Mouse (Mus musculus) hindbrain, embryonic 13.5 days (tissue): ENCODE results near the gene Nsl1. TPM values are rescaled to one million over a fixed set of nuclear protein-coding genes. Genes with fewer than 3 reads are reported as not detected.

ENCODE experiments used
- ATAC-seq: fragments of 200-750 bp; cut with Nextera tagmentation; 2 replicates; pipeline ENCODE4 v1.8.0; 2017; ENCODE audit warnings: moderate TSS enrichment; ENCODE audit not compliant: low FRiP score
- H3K27ac ChIP-seq: fragments of 300-500 bp; sonication (generic); 2 replicates; pipeline ENCODE4 v1.5.1; 2015; ENCODE audit warnings: inconsistent platforms, mild to moderate bottlenecking, moderate library complexity
- H3K27me3 ChIP-seq: fragments of 300-500 bp; sonication (generic); 2 replicates; pipeline ENCODE4 v1.6.1; 2015; ENCODE audit warnings: mild to moderate bottlenecking, inconsistent platforms
- H3K36me3 ChIP-seq: fragments of 300-500 bp; sonication (generic); 2 replicates; pipeline ENCODE4 v1.6.1; 2015; ENCODE audit warnings: mild to moderate bottlenecking, inconsistent platforms
- H3K4me1 ChIP-seq: fragments of 300-500 bp; sonication (generic); replicated peaks from 2 replicates; pipeline ENCODE4 v1.6.1; 2015; ENCODE audit warnings: inconsistent platforms
- H3K4me2 ChIP-seq: fragments of 300-500 bp; sonication (generic); 2 replicates; pipeline ENCODE4 v1.6.1; 2015; ENCODE audit warnings: inconsistent platforms, mild to moderate bottlenecking, moderate library complexity
- H3K4me3 ChIP-seq: fragments of 300-500 bp; sonication (generic); 2 replicates; pipeline ENCODE4 v1.5.1; 2015; ENCODE audit warnings: mild to moderate bottlenecking, inconsistent platforms
- H3K9ac ChIP-seq: fragments of 300-500 bp; sonication (generic); 2 replicates; pipeline ENCODE4 v1.6.1; 2015; ENCODE audit warnings: mild to moderate bottlenecking, inconsistent platforms
- H3K9me3 ChIP-seq: fragments of 300-500 bp; sonication (generic); 2 replicates; pipeline ENCODE4 v1.6.1; 2016; ENCODE audit warnings: inconsistent platforms
- WGBS: fragments of 180-500 bp; shearing (Covaris S2); methylation state at CpG from one replicate; pipeline ENCODE4 v1.1.7; 2015; 5-methylcytosine and 5-hydroxymethylcytosine counted together
- polyA plus RNA-seq: library from polyadenylated mRNA; unstranded; fragments of >200 nt; fragmentation: Nextera tagmentation; extraction: Ambion mirVana; gene quantifications from 2 replicates; pipeline ENCODE4 v1.2.1, GENCODE M21; 2015

Gene Nsl1
- polyA plus RNA-seq, 1 experiment from 2014 or later: 5.0 TPM

DNA sequence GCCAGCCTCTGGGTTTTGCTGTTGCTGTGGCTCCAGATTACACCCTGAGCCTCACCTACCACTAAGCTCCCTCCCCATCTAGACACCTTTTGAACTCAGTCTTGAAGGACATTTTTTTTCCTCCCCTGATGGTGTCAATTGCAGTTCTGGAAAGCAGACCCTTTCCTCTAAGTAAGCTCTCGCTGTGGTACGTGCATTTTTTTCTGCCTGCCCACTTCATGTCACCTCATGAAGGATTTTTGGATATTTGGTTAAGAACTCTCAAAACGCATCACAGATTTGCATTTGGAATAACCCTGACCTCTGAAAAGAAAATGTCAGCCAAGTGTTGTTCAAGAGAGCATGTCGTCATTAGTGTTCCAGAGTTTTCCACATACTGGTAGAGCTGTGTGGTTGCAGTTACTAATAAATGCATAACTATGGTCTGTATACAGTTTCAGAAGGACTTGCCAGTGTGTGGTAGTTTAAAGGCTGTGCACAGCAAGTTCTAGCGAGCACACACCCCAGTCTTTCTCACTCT is 37.0 kb downstream of the Nsl1 start:
- Histone ChIP-seq H3K9ac (no peak overlapping the region), H3K4me1 (peaks cover 18% of the 10 kb centered on the region), H3K27ac (no peak overlapping the region), H3K9me3 (no peaks in the 10 kb centered on the region), H3K4me3 (no peak overlapping the region), H3K36me3 (no peaks in the 10 kb centered on the region), H3K27me3 (peaks cover 43% of the 10 kb centered on the region), H3K4me2 (no peak overlapping the region)
- WGBS: 80% methylated on average over 5 of the region's 5 CpGs
- ATAC-seq: no peak

DNA sequence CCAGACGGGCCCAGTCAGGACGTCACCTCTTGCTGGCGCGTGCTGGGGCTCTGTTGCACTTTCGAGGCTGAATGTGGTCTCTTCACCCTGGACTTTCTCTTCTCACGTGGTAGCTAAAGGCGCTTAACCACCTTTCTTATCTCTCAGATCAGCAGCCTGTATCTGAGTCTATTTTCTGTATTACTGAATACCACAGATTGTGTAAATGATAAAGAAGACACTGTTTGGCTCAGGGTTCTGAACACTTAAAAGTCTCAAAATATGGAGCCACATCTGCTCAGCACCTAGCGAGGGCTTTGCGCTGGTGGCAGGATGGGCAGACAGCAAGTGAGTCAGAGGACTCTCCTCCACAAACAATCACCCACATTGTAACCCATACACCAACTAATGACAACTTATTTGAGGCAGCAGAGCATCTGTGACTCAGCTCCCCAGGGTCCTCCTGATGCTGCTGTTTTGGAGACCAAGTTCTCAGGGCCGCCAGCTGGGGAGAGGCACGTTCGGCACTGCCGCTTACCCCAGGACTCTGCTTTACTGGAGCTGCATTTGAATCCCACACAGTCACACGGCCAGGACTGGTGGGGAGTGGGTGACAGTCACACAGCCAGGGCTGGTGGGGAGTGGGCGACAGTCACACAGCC is 40.0 kb downstream of the Nsl1 start:
- Histone ChIP-seq H3K4me1 (peaks cover 9% of the 10 kb centered on the region), H3K27me3 (peaks cover 27% of the 10 kb centered on the region), H3K9ac (no peak overlapping the region), H3K36me3 (no peaks in the 10 kb centered on the region), H3K9me3 (no peaks in the 10 kb centered on the region), H3K4me3 (no peak overlapping the region), H3K4me2 (no peak overlapping the region), H3K27ac (no peak overlapping the region)
- no peak for ATAC-seq
- WGBS: 84% methylated on average over 15 of the region's 15 CpGs

DNA sequence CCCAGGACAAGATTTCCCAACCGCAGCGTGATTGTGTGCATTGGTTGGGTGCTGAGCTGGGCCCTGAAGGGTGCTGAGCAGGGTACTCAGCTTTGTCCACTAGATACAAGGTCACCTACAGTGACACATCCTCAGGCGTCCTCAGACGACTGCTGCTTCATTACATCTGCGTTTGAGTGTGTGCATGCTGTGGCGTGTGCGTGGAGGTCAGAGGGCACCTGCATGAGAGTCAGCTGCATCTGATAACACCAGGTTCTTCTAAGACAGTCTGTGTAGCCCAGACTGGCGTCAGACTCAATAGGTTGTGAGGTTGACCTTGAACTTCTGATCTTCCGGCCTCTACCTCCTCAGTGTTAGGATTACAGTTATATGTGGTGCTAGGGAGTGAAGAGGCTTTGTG is 42.4 kb downstream of the Nsl1 start:
- 85% methylated on average over 9 of the region's 9 CpGs for WGBS
- H3K36me3 ChIP-seq: no peaks in the 10 kb centered on the region
- H3K9me3 ChIP-seq: no peaks in the 10 kb centered on the region
- H3K27me3 ChIP-seq: peaks cover 4% of the 10 kb centered on the region; the same call in 1 of the 2 replicates
- no peak overlapping the region for H3K9ac ChIP-seq
- no peak overlapping the region for H3K4me3 ChIP-seq
- no peak overlapping the region for H3K27ac ChIP-seq
- no peaks in the 10 kb centered on the region for H3K4me1 ChIP-seq
- H3K4me2 ChIP-seq: no peak overlapping the region
- no peak for ATAC-seq

DNA sequence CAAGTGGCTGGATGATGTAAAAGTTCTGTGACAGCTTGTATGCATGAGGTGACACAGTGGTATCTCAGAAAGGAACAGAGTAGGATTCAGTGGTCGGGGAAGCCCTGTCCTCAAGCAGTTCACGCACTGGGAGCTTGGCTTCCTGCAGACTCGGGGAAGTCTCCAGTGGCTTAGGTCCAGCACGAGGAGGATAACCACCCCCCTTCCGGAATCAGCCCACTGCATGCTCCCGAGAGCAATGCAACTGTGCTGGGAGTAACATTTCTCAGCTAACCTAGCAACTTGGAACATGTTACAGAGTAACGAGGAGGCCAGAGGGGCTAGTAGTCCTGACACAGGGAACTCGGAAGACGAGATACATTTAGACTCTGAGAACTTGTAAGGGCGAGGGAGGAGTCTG is 44.5 kb downstream of the Nsl1 start:
- Histone ChIP-seq H3K27ac (no peak overlapping the region), H3K4me2 (no peak overlapping the region), H3K4me3 (no peak overlapping the region), H3K27me3 (no peaks in the 10 kb centered on the region), H3K9me3 (no peaks in the 10 kb centered on the region), H3K9ac (no peak overlapping the region), H3K4me1 (no peaks in the 10 kb centered on the region), H3K36me3 (no peaks in the 10 kb centered on the region)
- WGBS: 77% methylated on average over 10 of the region's 10 CpGs
- no peak for ATAC-seq

DNA sequence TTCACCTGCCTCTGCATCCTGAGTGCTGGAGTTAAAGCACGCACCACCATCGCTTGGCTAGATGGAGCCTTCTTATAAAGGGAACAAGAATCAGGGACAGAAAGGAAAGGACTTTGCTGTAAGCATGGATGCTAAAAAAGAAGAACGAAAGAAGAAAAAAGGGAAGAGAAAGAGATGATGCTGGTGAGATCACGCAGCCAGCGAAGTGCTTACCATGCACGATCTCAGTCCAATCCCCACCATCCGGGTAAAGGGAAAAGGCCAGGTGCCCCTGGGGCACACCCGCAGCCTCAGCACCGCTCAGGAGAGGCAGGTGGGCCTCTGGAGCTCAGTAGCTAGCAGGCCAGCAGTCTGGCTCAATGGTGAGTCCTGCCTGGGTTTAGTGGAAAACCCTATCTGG is 47.1 kb downstream of the Nsl1 start:
- Histone ChIP-seq H3K4me2 (no peak overlapping the region), H3K4me3 (no peak overlapping the region), H3K27me3 (no peaks in the 10 kb centered on the region), H3K9me3 (no peaks in the 10 kb centered on the region), H3K9ac (no peak overlapping the region), H3K4me1 (no peaks in the 10 kb centered on the region), H3K27ac (no peak overlapping the region), H3K36me3 (no peaks in the 10 kb centered on the region)
- ATAC-seq: no peak
- 90% methylated on average over 9 of the region's 9 CpGs for WGBS

DNA sequence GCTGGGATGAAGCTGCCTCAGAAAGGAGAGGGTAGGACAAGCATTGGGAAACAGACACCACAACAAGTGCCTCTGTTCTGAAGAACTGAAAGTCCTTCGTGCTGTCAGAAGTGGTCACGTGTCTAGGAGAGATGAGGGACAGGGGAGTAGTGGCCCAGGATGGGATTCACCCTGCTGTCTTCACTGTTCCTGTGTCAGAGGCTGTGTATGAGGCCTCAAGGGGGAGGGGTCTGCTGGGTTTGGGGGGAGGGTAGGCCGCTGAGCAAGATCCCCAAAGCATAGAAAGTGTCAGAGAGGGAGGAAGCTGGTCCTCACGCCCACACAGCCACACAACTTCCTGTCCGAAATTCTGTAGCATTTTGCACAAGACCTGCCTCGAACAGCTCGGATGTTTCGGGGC is 48.3 kb downstream of the Nsl1 start:
- Histone ChIP-seq H3K27ac (no peak overlapping the region), H3K4me3 (no peak overlapping the region), H3K27me3 (no peaks in the 10 kb centered on the region), H3K36me3 (no peaks in the 10 kb centered on the region), H3K9me3 (no peaks in the 10 kb centered on the region), H3K4me1 (no peaks in the 10 kb centered on the region), H3K9ac (no peak overlapping the region), H3K4me2 (no peak overlapping the region)
- ATAC-seq: no peak
- WGBS: 63% methylated on average over 8 of the region's 8 CpGs

DNA sequence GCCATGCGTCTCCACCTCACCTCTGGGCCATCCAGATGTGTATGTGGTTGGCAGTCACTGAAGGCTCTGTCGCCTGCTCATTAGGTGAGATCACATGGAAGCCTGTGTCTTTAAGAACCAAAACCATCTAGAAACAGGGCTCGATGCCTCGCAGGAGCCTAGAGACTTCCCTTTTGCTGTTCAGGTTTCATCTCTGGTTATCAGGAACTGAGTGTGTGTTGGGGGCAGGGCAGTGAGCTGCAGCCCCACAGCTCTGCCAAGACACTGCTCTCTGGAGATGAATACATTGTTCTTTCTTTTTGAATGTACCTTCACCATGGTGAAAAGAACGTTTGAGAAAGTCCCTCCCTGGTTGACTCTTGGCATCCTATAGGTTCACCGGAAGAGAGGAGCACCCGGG is 52.1 kb downstream of the Nsl1 start:
- ATAC-seq: no peak
- Histone ChIP-seq H3K9ac (no peak overlapping the region), H3K4me2 (no peak overlapping the region), H3K9me3 (no peaks in the 10 kb centered on the region), H3K36me3 (no peaks in the 10 kb centered on the region), H3K27ac (no peak overlapping the region), H3K27me3 (no peaks in the 10 kb centered on the region), H3K4me3 (no peak overlapping the region), H3K4me1 (no peaks in the 10 kb centered on the region)
- WGBS: 80% methylated on average over 7 of the region's 7 CpGs

DNA sequence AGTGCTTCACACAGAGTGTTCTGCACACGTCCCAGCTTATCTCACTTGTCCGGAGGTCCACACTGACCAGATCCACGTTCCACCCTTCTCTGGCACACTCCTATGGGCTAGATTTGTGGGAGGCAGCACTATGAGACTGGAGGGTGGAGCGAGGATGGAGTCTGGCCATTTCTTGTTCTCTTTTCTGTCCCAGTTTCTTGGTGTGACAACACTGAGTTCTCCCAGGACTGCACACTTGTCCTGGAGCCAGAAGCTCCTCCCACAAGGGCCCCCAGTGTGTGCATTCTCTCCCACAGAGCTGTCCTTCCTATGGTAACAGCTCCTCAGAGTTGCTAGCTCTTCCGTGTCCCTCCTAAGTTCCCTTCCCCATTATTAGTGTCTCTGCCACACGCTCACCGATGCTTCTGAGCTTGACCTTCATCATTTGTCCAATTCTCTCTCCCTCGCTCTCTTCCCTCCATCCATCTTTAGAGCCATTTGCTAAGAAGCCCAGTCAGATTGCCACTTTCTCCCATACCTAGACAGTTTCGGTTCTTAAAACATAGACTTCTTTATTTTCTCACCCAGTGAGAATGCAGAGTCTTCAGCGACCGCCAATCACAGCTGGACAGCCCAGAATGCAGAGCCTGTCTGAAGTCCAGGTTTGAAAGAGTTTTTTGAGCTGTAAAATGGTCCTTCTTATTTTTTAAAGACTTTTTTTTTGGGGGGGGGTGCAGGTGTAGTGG is 52.9 kb downstream of the Nsl1 start:
- no peaks in the 10 kb centered on the region for H3K4me1 ChIP-seq
- no peak overlapping the region for H3K9ac ChIP-seq
- H3K9me3 ChIP-seq: no peaks in the 10 kb centered on the region
- H3K27me3 ChIP-seq: no peaks in the 10 kb centered on the region
- H3K4me2 ChIP-seq: no peak overlapping the region
- no peak overlapping the region for H3K27ac ChIP-seq
- H3K36me3 ChIP-seq: no peaks in the 10 kb centered on the region
- 72% methylated on average over 11 of the region's 11 CpGs for WGBS
- H3K4me3 ChIP-seq: no peak overlapping the region
- ATAC-seq: no peak

DNA sequence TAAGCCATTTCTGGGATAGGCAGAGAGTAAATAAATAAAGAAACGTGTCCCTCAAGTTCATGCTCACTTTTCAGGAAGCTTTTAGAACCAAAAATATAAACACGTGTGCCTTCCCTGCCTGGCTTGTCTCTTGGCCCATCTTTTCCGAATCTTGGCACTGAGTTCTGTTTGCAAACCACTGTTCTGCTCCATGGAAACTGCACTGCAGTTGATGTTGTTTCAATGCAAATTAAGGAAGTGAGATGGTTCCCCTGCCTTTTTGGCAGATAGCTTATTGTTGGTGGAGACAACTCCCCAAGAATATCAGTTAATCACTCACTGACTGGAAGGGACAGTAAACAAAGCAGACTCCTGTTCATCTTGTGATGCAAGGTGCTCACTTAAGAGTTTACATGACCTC is 59.9 kb downstream of the Nsl1 start:
- no peak overlapping the region for H3K4me3 ChIP-seq
- 63% methylated on average over 3 of the region's 3 CpGs for WGBS
- peaks cover 20% of the 10 kb centered on the region for H3K27me3 ChIP-seq
- no peak for ATAC-seq
- H3K9ac ChIP-seq: no peak overlapping the region
- H3K4me2 ChIP-seq: no peak overlapping the region
- H3K4me1 ChIP-seq: peaks cover 6% of the 10 kb centered on the region; the same call in 1 of the 2 replicates
- H3K9me3 ChIP-seq: no peaks in the 10 kb centered on the region
- no peak overlapping the region for H3K27ac ChIP-seq
- no peaks in the 10 kb centered on the region for H3K36me3 ChIP-seq

DNA sequence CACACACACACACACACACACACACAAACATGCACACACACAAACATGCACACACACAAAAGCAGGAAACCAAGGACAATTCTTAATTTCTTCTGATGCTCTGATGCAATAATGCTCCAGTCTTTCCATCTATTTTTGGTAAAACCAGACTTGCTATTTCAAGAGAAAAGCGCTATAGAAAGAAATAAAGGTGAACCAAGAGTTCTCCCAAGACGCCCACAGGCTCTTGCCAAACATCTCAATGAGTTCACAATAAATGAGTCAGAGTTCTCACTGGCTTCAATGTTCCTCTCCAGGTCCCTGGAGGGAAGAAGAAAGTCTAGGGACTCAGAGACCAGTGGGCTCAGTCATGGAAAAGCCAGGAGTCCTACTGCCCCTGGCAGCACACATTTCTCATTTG is 60.9 kb downstream of the Nsl1 start:
- no peak for ATAC-seq
- H3K9me3 ChIP-seq: no peaks in the 10 kb centered on the region
- H3K36me3 ChIP-seq: no peaks in the 10 kb centered on the region
- no peak overlapping the region for H3K4me3 ChIP-seq
- H3K27ac ChIP-seq: no peak overlapping the region
- H3K4me2 ChIP-seq: no peak overlapping the region
- peaks cover 20% of the 10 kb centered on the region for H3K27me3 ChIP-seq
- no peak overlapping the region for H3K9ac ChIP-seq
- peaks cover 6% of the 10 kb centered on the region; the same call in 1 of the 2 replicates for H3K4me1 ChIP-seq
- 87% methylated on average over 2 of the region's 2 CpGs for WGBS

DNA sequence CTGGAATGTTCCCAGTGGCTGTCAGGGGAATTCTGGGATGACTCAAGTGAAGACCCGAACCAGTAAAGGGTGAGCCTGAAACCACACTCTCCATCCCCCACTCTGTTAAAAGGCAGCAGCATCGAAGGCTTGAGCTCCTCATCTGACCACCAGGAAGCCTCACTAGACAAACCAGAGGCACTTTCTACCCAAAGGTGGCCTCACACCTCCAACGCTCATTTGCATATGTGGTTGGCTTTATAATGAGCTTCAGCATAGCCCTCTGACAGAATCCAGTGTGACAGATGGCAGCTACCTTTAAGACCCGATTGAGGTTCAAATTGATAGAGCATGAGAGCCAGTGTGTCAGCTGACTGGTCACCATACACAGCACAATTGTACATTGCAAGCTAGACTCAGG is 61.5 kb downstream of the Nsl1 start:
- H3K27me3 ChIP-seq: peaks cover 20% of the 10 kb centered on the region
- peaks cover 6% of the 10 kb centered on the region; the same call in 1 of the 2 replicates for H3K4me1 ChIP-seq
- H3K4me3 ChIP-seq: no peak overlapping the region
- 58% methylated on average over 4 of the region's 4 CpGs for WGBS
- H3K27ac ChIP-seq: no peak overlapping the region
- H3K4me2 ChIP-seq: no peak overlapping the region
- no peak for ATAC-seq
- H3K9ac ChIP-seq: no peak overlapping the region
- H3K9me3 ChIP-seq: peaks cover 3% of the 10 kb centered on the region; the same call in 1 of the 2 replicates
- no peaks in the 10 kb centered on the region for H3K36me3 ChIP-seq

DNA sequence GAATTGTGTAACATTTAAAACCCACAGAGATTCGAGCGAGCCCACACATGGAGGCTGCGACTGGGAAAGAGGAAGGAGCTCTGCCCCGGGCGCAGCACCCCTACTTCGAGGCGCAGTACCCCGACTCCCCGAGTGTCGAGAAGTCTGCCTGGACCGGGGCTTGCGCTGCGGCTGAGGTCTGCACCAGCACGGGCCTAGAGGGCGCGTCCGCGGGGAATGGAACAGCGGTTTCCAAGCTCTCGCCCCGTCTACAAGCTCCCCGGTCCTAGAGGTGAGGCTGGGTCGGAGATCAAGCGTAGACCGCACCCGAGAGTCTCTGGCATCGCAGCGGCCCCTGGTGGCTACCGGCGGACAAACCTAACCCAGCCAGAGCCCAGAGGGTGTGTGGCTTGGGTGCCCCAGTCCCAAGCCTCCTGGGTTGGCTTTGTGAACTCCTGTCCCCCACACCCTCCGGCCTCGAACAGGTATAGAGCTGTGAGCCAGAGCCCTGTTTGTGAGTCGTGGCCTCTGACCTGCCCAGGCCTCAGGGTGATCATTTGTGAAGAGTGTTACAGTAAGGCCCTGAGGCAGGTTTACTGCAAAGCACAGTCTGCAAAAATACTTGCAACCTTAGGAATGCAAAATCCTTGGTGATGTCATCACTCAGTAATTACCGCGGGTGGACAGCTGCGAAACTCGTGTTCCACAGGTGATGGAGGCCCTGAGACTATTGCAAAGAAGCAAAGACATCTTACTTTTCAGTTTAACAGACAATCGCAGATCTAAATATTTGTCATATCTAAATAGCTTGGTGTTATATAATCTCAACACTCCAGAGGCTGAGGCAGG is 63.2 kb downstream of the Nsl1 start:
- no peaks in the 10 kb centered on the region for H3K36me3 ChIP-seq
- peak overlapping the region; percentile 28 for H3K4me3 ChIP-seq
- peaks cover 20% of the 10 kb centered on the region for H3K27me3 ChIP-seq
- H3K4me2 ChIP-seq: peak overlapping the region; percentile 52
- H3K9ac ChIP-seq: peak overlapping the region; percentile 59; the same call in 1 of the 2 replicates
- 20% methylated on average over 38 of the region's 38 CpGs for WGBS
- ATAC-seq: peak; percentile 59
- peaks cover 6% of the 10 kb centered on the region; the same call in 1 of the 2 replicates for H3K4me1 ChIP-seq
- H3K9me3 ChIP-seq: peaks cover 12% of the 10 kb centered on the region; the same call in 1 of the 2 replicates
- no peak overlapping the region for H3K27ac ChIP-seq
